Mouse (Mus musculus) frontal cortex, adult 2 months (tissue): ENCODE measurements at regions not wholly inside any gene's neighbourhood (a gene's known extent, or its start where the extent isn't known, plus 50 kb on each side); places are given as distances from the start of the nearest gene placed in this dataset.

Experiments used
- DNase-seq, 2 experiments: peaks; one replicate each; pipeline ENCODE4 v3.0.0; 2022; ENCODE audit warnings: low spot score in 1 of 2; ENCODE audit errors: extremely low spot score in 1 of 2

GRCm38 (mm10) chr13:34464221-34464620 is 119.2 kb upstream of the Slc22a23 start:
- no peak for DNase-seq

GRCm38 (mm10) chr13:34462808-34463511 is 118.0 kb upstream of the Slc22a23 start:
- DNase-seq, result no peak

- no peak for DNase-seq
Measured at GRCm38 (mm10) chr13:34462206-34462807, 117.3 kb upstream of the Slc22a23 start.

GRCm38 (mm10) chr13:34460969-34461368 is 116.0 kb upstream of the Slc22a23 start:
- no peak for DNase-seq

GRCm38 (mm10) chr13:34456051-34456450 is 111.1 kb upstream of the Slc22a23 start:
- DNase-seq, result no peak

- DNase-seq, result no peak
Measured at GRCm38 (mm10) chr13:34446806-34447205, 101.8 kb upstream of the Slc22a23 start.

- DNase-seq, result no peak
Measured at GRCm38 (mm10) chr13:34446327-34446726, 101.3 kb upstream of the Slc22a23 start.

- no peak for DNase-seq
Measured at GRCm38 (mm10) chr13:34441347-34441746, 96.4 kb upstream of the Slc22a23 start.

- DNase-seq, result no peak
Measured at GRCm38 (mm10) chr13:34427527-34427926, 82.5 kb upstream of the Slc22a23 start.

GRCm38 (mm10) chr13:34424921-34425320 is 79.9 kb upstream of the Slc22a23 start:
- DNase-seq, result no peak

GRCm38 (mm10) chr13:34421644-34422043 is 76.7 kb upstream of the Slc22a23 start:
- no peak for DNase-seq

GRCm38 (mm10) chr13:34420341-34421156 is 75.6 kb upstream of the Slc22a23 start:
- DNase-seq, result no peak

GRCm38 (mm10) chr13:34419061-34419460 is 74.1 kb upstream of the Slc22a23 start:
- peak; percentile 23 to 52 for DNase-seq

GRCm38 (mm10) chr13:34416603-34417002 is 71.6 kb upstream of the Slc22a23 start:
- DNase-seq, result no peak

- DNase-seq, result no peak
Measured at GRCm38 (mm10) chr13:34414533-34414932, 69.6 kb upstream of the Slc22a23 start.

- no peak for DNase-seq
Measured at GRCm38 (mm10) chr13:34408669-34409055, 63.7 kb upstream of the Slc22a23 start.

GRCm38 (mm10) chr13:34408007-34408668 is 63.2 kb upstream of the Slc22a23 start:
- peak; percentile 62 to 73 for DNase-seq

- DNase-seq, result no peak
Measured at GRCm38 (mm10) chr13:34406291-34406690, 61.3 kb upstream of the Slc22a23 start.

- no peak for DNase-seq
Measured at GRCm38 (mm10) chr13:34402631-34403030, 57.6 kb upstream of the Slc22a23 start.

- DNase-seq, result no peak
Measured at GRCm38 (mm10) chr13:34401031-34401430, 56.0 kb upstream of the Slc22a23 start.

- DNase-seq, result no peak
Measured at GRCm38 (mm10) chr13:34398847-34399246, 53.9 kb upstream of the Slc22a23 start.
